8 mouse cellular contexts compared by ENCODE assay signal in the genomic region with DNA sequence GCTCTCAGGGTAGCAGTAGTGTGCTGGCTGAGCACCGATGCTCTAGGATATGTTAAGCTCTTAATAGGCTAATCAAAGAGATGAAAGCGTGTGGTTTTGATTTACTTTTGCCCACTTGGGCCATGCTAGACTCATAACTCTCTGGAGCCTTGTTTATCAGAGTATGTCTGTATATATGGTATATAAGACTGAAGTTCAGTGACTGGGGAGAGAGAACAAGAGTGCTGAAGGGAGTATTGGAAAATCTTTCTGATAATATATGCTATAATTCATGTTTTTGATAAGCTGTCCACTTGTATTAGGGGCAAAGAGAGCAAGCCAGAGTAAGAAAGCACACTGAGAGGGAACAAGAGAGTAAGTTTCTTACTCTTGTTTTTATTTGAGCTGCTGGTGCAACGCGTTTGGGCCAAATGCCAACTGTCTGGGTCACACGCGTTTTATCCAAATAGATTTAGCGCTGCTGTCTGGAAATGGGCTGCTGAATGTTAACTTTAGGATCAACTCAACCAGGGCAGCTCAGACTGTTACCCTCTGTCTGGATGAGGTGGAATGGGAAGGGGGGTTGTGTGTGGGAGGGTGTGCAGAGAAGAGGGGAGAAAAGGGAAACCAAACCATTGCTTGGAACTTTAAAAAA. TPM values are rescaled to one million over a fixed set of nuclear protein-coding genes. Genes with fewer than 3 reads are reported as not detected.
DNase-seq lines count a peak whose midpoint lies in the region; ATAC-seq lines count a peak whose summit lies in the region.

No protein-coding gene starts in this region.

- H3K36me3 ChIP-seq in hindbrain, embryonic 12.5 days, result no peaks in the 10 kb centered on the region
- no peaks in the 10 kb centered on the region for H3K36me3 ChIP-seq in macrophage (ENCODE audit: inconsistent target)

- H3K9me3 ChIP-seq in hindbrain, embryonic 12.5 days (replicated peaks), result no peaks in the 10 kb centered on the region

- peak; percentile 51 for ATAC-seq in hindbrain, embryonic 12.5 days (ENCODE audit: low FRiP score)

- H3K4me1 ChIP-seq in hindbrain, embryonic 12.5 days, result peaks cover 9% of the 10 kb centered on the region; the same call in 1 of the 2 replicates

- peak overlapping the region; percentile 66 for H3K27ac ChIP-seq in hindbrain, embryonic 12.5 days
- no peak overlapping the region for H3K27ac ChIP-seq in macrophage

- no peaks in the 10 kb centered on the region for H3K27me3 ChIP-seq in hindbrain, embryonic 12.5 days

- no peaks in the 10 kb centered on the region for H3K79me2 ChIP-seq in macrophage (ENCODE audit: inconsistent target)

- peak; percentile 23 for DNase-seq in layer of hippocampus, adult 11-12 months (ENCODE audit: low spot score)
- no peak for DNase-seq in layer of hippocampus, adult 9-10 months (ENCODE audit: low spot score)
- DNase-seq in cerebellum, adult 9-11 months, result peak; percentile 28
- peak; percentile 72 for DNase-seq in gastrocnemius, adult 18-20 months (ENCODE audit: low spot score)
- peak; percentile 16 to 18 for DNase-seq in layer of hippocampus, postnatal 36 days
- DNase-seq in right cerebral cortex, postnatal 14 days, result peak; percentile 43

- H3K9ac ChIP-seq in hindbrain, embryonic 12.5 days, result peak overlapping the region; percentile 55

- peak overlapping the region; percentile 58 for H3K4me2 ChIP-seq in hindbrain, embryonic 12.5 days (replicated peaks)

- H3K4me3 ChIP-seq in hindbrain, embryonic 12.5 days, result peak overlapping the region; percentile 39
- H3K4me3 ChIP-seq in macrophage (ENCODE audit: inconsistent target), result peak overlapping the region; percentile 67

- 2% methylated on average over 7 of the region's 7 CpGs for WGBS in hindbrain, embryonic 12.5 days
- WGBS in macrophage (ENCODE audit: missing documents), result 2% methylated on average over 7 of the region's 7 CpGs

RNA-seq across cellular contexts. Expression of gene Adamts6, which starts 0.7 kb away (rescaled TPM):
- total RNA-seq in gastrocnemius, adult 18-20 months (2021), result 1 to 10 TPM; 1.1 to 1.7 TPM
- polyA plus RNA-seq in hindbrain, embryonic 12.5 days (2016; fragmentation: Nextera tagmentation; extraction: Ambion mirVana), result 3.9 and 4.2 TPM in 2 replicates
- total RNA-seq in layer of hippocampus, postnatal 36 days (2021), result 1 to 10 TPM; 4.8 to 5.8 TPM
- 10 to 100 TPM in 10 of 26 experiments, 1 to 10 TPM in 16; 1.4 to 16.7 (median 9.0) TPM for total RNA-seq in macrophage (2018; cell fraction: chromatin; rRNA removed)
- total RNA-seq in macrophage (2018; cell fraction: cytosol; rRNA removed), result 1 to 10 TPM in 2 of 26 experiments, under 1 TPM in 24; 0.10 to 1.3 (median 0.36) TPM
- 10 to 100 TPM in 3 of 26 experiments, 1 to 10 TPM in 23; 1.1 to 10.7 (median 4.9) TPM for total RNA-seq in macrophage (2018; cell fraction: nucleus; rRNA removed)
- 0.10 to 0.64 TPM (median 0.20 TPM) in 3 replicates for polyA plus RNA-seq in macrophage (2018)

RNA-seq across cellular contexts. Expression of gene Ppwd1, which starts 59.7 kb away (rescaled TPM):
- 1 to 10 TPM; 7.8 to 7.9 TPM for total RNA-seq in gastrocnemius, adult 18-20 months (2021)
- 13.1 and 13.6 TPM in 2 replicates for polyA plus RNA-seq in hindbrain, embryonic 12.5 days (2016; fragmentation: Nextera tagmentation; extraction: Ambion mirVana)
- total RNA-seq in layer of hippocampus, postnatal 36 days (2021), result 10 to 100 TPM; 15.3 to 17.0 TPM
- 10 to 100 TPM in 23 of 26 experiments, 1 to 10 TPM in 3; 7.2 to 45.7 (median 22.6) TPM for total RNA-seq in macrophage (2018; cell fraction: chromatin; rRNA removed)
- total RNA-seq in macrophage (2018; cell fraction: cytosol; rRNA removed), result 10 to 100 TPM in 16 of 26 experiments, 1 to 10 TPM in 10; 3.3 to 15.2 (median 10.8) TPM
- 10 to 100 TPM in 25 of 26 experiments, 1 to 10 TPM in 1; 9.5 to 61.7 (median 17.4) TPM for total RNA-seq in macrophage (2018; cell fraction: nucleus; rRNA removed)
- 9.1 to 16.6 TPM (median 12.1 TPM) in 3 replicates for polyA plus RNA-seq in macrophage (2018)

RNA-seq across cellular contexts. Expression of gene Cenpk, which starts 59.9 kb away (rescaled TPM):
- under 1 TPM; 0.25 to 0.50 TPM for total RNA-seq in gastrocnemius, adult 18-20 months (2021)
- 43.1 and 46.2 TPM in 2 replicates for polyA plus RNA-seq in hindbrain, embryonic 12.5 days (2016; fragmentation: Nextera tagmentation; extraction: Ambion mirVana)
- 1 to 10 TPM in 1 of 2 experiments, under 1 TPM in 1; 0.86 to 1.5 TPM for total RNA-seq in layer of hippocampus, postnatal 36 days (2021)
- 10 to 100 TPM in 8 of 26 experiments, 1 to 10 TPM in 16, not detected in 2; 1.4 to 27.2 (median 7.8) TPM for total RNA-seq in macrophage (2018; cell fraction: chromatin; rRNA removed)
- 1 to 10 TPM in 25 of 26 experiments, under 1 TPM in 1; 0.91 to 3.8 (median 2.5) TPM for total RNA-seq in macrophage (2018; cell fraction: cytosol; rRNA removed)
- 10 to 100 TPM in 2 of 26 experiments, 1 to 10 TPM in 23, not detected in 1; 1.4 to 21.7 (median 3.1) TPM for total RNA-seq in macrophage (2018; cell fraction: nucleus; rRNA removed)
- 1.1 to 22.7 TPM (median 18.2 TPM) in 3 replicates for polyA plus RNA-seq in macrophage (2018)
